Mouse (Mus musculus) thymus, adult 2 months (tissue): ENCODE data around the gene Tiam2.

Experiments
- CTCF ChIP-seq: fragments of 200-500 bp; IDR thresholded peaks from 2 replicates; pipeline ENCODE4 v1.5.1; 2012; ENCODE audit warnings: mild to moderate bottlenecking, control low read depth, low read length, moderate library complexity, borderline replicate concordance; ENCODE audit not compliant: control insufficient read depth, poor library complexity, insufficient read depth; ENCODE audit errors: extremely low read depth
- POLR2A ChIP-seq: fragments of 200-500 bp; IDR thresholded peaks from 2 replicates; pipeline ENCODE4 v1.6.1; 2012; ENCODE audit warnings: mild to moderate bottlenecking, low read length, control low read depth, moderate library complexity; ENCODE audit not compliant: control insufficient read depth, poor library complexity, insufficient read depth; ENCODE audit errors: extremely low read depth

GRCm38 (mm10) chr17:3285030-3285671 is 41.2 kb upstream of the Tiam2 start:
- TF ChIP-seq CTCF (no peak), POLR2A (no peak)
